Mouse (Mus musculus): Measurements from ENCODE around the gene Wdr20. TPM values are rescaled to one million over a fixed set of nuclear protein-coding genes. Genes with fewer than 3 reads are reported as not detected.

The Wdr20 gene
- polyA plus RNA-seq, 1 experiment from 2014 or later: 31.3 TPM

DNA sequence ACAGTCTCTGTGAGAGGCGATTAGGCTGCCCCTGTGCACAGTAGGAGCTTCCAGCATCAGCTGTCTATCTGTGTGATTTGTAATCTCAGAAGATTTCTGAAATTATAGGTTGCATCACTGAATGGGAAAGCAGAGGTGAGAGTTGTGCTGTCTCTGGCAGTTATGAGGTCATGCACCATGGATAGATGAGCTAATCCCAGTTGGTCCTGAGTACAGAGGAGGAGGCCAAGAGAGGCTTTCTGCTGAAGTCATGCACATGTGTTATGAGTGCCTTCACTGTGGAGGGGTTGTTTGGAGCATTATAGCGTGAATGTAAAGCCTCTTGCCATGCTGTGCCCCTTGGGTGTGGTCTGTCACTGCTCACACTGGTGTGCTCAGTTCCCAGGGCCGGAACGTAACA, 52.8 kb downstream of the Wdr20 start:
- H3K36me3 ChIP-seq: no peaks in the 10 kb centered on the region; the same call in 1 of the 2 replicates
- WGBS: 79% methylated on average over 4 of the region's 4 CpGs
- 0 out of 2 replicates have a peak, but pooled peaks cover 2% of the 10 kb centered on the region for H3K4me1 ChIP-seq
- no peak overlapping the region for H3K9ac ChIP-seq
- H3K4me3 ChIP-seq: no peak overlapping the region
- H3K27ac ChIP-seq: no peak overlapping the region
- no peak overlapping the region for H3K4me2 ChIP-seq (replicated peaks)
- H3K27me3 ChIP-seq: no peaks in the 10 kb centered on the region
- no peaks in the 10 kb centered on the region for H3K9me3 ChIP-seq (replicated peaks)
- no peak for ATAC-seq (ENCODE audit: low FRiP score)

DNA sequence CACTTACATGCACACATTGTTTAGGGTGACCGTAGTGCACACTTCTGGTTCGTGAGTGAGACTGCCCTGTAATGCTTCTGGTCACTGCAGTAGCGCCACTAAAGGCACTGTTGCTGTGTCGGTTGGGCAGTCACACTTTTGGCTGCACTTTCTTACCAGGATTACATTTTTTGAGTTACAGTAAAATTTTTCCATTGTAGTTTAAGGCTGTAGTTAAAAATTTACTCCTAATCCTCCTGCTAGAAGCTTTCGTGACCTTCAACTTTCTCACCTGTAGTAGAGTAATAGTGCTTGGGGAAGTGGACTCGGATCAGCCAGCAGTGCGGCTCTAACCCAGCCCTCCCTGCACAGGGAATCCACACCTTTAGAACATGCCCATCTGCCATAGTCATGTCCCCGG, 53.3 kb downstream of the Wdr20 start:
- ATAC-seq (ENCODE audit: low FRiP score): no peak
- Histone ChIP-seq H3K4me3 (no peak overlapping the region), H3K27ac (no peak overlapping the region), H3K27me3 (no peaks in the 10 kb centered on the region), H3K4me1 (0 out of 2 replicates have a peak, but pooled peaks cover 2% of the 10 kb centered on the region), H3K36me3 (no peaks in the 10 kb centered on the region), H3K4me2 (replicated peaks) (no peak overlapping the region), H3K9me3 (replicated peaks) (no peaks in the 10 kb centered on the region), H3K9ac (no peak overlapping the region)
- 98% methylated on average over 8 of the region's 8 CpGs for WGBS

DNA sequence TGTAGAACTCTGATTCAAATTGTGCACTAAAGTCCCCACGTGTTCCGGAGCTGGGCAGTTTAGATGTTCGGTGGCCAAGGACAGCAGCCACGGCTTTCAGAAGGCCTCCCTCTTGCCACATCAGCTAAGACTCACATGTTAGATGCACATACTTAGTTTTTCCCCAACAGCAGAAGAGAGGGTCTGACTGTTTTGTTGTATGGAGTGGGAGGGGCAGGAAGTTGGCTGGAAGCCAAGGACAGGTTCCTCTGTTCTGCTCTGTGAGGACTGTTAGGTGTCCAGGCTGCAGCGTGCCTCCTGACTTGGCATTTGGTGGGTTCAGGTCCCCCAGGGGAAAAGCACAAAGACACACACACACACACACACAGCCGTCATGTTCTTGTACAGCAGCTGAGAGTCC, 57.3 kb downstream of the Wdr20 start:
- Histone ChIP-seq H3K27me3 (no peaks in the 10 kb centered on the region), H3K4me2 (replicated peaks) (no peak overlapping the region), H3K9me3 (replicated peaks) (no peaks in the 10 kb centered on the region), H3K36me3 (peaks cover 10% of the 10 kb centered on the region; the same call in 1 of the 2 replicates), H3K9ac (no peak overlapping the region), H3K27ac (no peak overlapping the region), H3K4me3 (no peak overlapping the region), H3K4me1 (no peaks in the 10 kb centered on the region)
- 83% methylated on average over 6 of the region's 6 CpGs for WGBS
- no peak for ATAC-seq (ENCODE audit: low FRiP score)

DNA sequence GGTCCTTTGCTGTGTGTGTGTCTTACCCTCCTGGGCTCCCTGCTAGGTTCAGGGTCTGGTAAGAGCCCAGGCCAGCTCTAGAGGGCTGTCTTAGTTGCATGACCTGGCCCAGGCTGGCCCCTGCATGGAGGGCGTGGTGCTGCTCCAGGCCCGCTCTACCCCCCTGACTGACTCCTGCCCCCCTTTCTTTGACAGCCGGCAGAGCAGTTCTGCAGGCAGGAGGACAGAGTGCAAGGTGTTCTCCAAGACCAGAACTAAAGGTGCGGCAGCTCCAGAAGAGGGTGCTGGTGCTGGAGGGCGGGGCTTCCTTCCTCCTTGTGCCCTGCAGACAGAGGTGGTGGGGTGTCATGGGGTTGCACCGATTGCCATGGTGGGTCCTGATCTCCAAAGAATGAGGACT, 59.0 kb downstream of the Wdr20 start:
- H3K4me2 ChIP-seq (replicated peaks): no peak overlapping the region
- no peaks in the 10 kb centered on the region for H3K27me3 ChIP-seq
- peaks cover 16% of the 10 kb centered on the region for H3K36me3 ChIP-seq
- no peak for ATAC-seq (ENCODE audit: low FRiP score)
- no peak overlapping the region for H3K4me3 ChIP-seq
- H3K9me3 ChIP-seq (replicated peaks): no peaks in the 10 kb centered on the region
- WGBS: 79% methylated on average over 6 of the region's 6 CpGs
- no peak overlapping the region for H3K27ac ChIP-seq
- H3K4me1 ChIP-seq: no peaks in the 10 kb centered on the region
- H3K9ac ChIP-seq: no peak overlapping the region

DNA sequence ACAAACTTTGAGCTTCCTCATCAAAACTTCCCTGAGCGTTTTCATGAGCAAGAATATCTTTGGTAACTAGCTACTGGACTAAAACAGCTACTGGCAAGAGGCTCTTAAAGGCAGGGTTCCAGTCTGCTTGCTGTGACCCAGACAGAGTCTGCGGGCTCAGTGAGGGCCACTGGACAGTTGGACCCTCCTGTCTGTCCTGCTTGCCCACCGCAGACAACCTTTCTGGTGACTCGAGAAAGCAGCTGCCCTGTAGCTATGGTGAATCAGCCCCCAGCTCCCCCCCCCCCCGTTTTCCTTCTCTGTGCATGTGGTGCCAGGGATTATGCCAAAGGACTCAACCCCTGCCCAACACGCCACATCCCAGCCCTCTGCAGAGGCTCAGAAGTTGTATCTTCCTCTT, 59.5 kb downstream of the Wdr20 start:
- ATAC-seq (ENCODE audit: low FRiP score): no peak
- Histone ChIP-seq H3K27me3 (no peaks in the 10 kb centered on the region), H3K4me3 (no peak overlapping the region), H3K4me1 (no peaks in the 10 kb centered on the region), H3K9me3 (replicated peaks) (no peaks in the 10 kb centered on the region), H3K36me3 (peaks cover 19% of the 10 kb centered on the region), H3K27ac (no peak overlapping the region), H3K9ac (no peak overlapping the region), H3K4me2 (replicated peaks) (no peak overlapping the region)
- WGBS: 90% methylated on average over 6 of the region's 6 CpGs

DNA sequence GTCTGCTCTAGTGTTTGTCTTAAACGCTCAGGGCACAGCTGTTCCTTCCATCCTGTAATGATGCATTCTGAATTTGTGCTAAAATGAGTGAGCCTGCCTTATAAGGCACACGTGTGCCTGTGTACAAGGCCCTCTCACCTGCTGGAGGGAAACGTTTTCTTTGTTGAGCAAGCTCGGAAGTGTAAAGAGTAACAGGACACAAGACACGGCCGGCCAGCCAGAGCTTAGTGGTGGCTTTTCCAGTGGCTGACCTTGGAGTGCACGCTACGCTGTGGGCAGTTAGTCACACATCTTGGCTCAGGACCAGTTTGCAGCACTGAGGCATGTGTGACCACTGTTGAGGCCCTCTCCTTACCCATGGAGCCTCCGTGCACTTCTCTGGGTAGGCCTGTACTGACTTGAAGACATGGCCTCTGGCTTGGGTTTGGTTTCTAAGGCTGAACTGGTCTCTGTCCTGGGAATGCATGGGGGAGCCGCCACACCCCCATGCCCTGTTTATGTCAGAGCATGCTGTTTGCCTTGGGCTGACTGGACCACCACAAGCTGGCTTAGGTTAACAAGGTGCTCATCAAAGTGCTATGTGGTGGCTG, 60.2 kb downstream of the Wdr20 start:
- H3K4me1 ChIP-seq: no peaks in the 10 kb centered on the region
- peaks cover 19% of the 10 kb centered on the region for H3K36me3 ChIP-seq
- H3K9me3 ChIP-seq (replicated peaks): no peaks in the 10 kb centered on the region
- no peak overlapping the region for H3K9ac ChIP-seq
- ATAC-seq (ENCODE audit: low FRiP score): no peak
- no peak overlapping the region for H3K4me3 ChIP-seq
- H3K27me3 ChIP-seq: no peaks in the 10 kb centered on the region
- WGBS: 92% methylated on average over 10 of the region's 10 CpGs
- H3K27ac ChIP-seq: no peak overlapping the region
- no peak overlapping the region for H3K4me2 ChIP-seq (replicated peaks)

DNA sequence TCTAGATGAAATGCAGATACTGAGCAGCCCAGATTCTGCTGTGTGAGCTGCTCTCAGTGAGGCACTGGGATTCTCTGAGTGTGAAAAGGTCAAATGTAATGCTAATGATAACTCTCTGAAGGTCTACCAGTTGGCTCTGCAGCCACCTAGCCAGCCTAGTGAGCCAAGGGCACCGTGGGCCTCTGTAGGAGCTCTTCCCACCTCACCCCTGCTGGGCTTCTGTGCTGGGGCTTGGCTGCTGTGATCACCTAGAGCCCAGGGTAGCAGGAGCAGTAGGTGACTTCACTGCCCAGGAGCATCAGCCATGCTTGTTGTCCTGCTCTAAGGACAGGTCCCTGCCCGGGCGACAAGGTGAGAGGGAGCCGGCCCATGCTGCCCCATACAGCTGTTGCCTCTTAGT, 61.5 kb downstream of the Wdr20 start:
- Histone ChIP-seq H3K9ac (no peak overlapping the region), H3K27me3 (no peaks in the 10 kb centered on the region), H3K4me3 (no peak overlapping the region), H3K36me3 (peaks cover 19% of the 10 kb centered on the region), H3K9me3 (replicated peaks) (no peaks in the 10 kb centered on the region), H3K4me1 (peaks cover under 1% of the 10 kb centered on the region), H3K27ac (no peak overlapping the region), H3K4me2 (replicated peaks) (no peak overlapping the region)
- WGBS: 96% methylated on average over 4 of the region's 4 CpGs
- ATAC-seq (ENCODE audit: low FRiP score): no peak

DNA sequence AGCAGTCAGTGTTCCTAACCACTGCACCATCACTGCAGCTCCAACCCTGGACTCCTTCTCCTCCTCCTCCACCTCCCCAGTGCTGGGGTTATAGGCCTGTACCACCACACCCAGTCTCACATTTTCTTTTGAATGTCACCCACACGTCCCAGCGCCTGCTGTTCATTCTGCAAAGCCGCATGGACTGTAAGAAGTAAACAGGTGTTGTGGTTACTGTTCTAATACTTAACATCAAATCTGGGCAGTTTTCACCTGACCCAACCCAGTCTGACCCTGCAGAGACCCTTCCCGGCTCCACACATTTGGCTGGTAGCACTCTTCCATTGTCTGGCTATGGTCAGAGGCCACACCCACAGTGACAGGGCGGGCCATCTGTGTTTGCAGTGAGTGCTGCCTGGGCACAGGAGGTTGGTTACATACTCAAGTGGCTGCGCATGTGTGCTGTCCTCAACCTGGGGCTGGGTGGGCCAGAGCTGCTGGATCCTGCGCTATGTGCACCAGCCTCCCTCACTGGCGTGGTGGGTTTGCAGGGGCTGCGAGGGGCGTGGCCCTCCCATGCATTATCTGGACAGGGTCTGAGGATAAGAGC, 64.2 kb downstream of the Wdr20 start:
- Histone ChIP-seq H3K9me3 (replicated peaks) (no peaks in the 10 kb centered on the region), H3K27ac (no peak overlapping the region), H3K4me1 (peaks cover 10% of the 10 kb centered on the region), H3K27me3 (no peaks in the 10 kb centered on the region), H3K36me3 (peaks cover 35% of the 10 kb centered on the region), H3K9ac (0 out of 2 replicates have a peak overlapping the region, but pooled peaks have one; percentile 23), H3K4me2 (replicated peaks) (no peak overlapping the region), H3K4me3 (no peak overlapping the region)
- 85% methylated on average over 10 of the region's 10 CpGs for WGBS
- ATAC-seq (ENCODE audit: low FRiP score): no peak

DNA sequence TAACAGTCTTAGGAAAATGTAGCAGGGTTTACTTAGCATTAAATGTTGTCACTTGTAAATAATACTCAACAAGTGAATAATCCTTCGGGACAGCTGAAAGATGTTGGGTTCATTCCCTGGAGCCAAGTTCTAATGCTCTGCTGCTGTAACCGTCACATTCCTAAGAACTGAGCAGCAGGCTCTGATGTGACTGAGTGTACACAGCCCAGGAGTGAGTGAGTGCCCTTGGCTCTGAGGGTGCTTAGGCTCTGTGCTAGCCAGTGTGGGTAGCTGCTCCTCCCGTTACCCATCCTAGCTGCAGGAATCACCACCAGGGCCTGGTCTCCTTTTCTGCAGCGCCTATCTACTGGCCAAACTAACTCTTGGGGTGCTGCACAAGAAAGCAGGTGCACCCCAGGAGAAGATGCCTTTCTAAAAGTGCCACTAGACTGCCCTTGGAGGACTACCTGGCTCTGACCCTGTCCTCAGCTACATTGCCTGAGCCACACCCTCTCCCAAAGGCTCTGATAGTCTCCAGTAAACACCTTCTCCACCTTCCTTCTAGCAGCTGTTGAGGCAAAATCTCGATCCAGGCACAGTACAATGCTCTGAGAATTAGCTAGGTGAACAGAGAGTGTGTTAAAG, 65.0 kb downstream of the Wdr20 start:
- Histone ChIP-seq H3K4me3 (no peak overlapping the region), H3K27me3 (no peaks in the 10 kb centered on the region), H3K9me3 (replicated peaks) (no peaks in the 10 kb centered on the region), H3K27ac (no peak overlapping the region), H3K9ac (no peak overlapping the region), H3K4me2 (replicated peaks) (no peak overlapping the region), H3K4me1 (peaks cover 10% of the 10 kb centered on the region), H3K36me3 (peaks cover 41% of the 10 kb centered on the region)
- WGBS: 87% methylated on average over 5 of the region's 5 CpGs
- ATAC-seq (ENCODE audit: low FRiP score): no peak

DNA sequence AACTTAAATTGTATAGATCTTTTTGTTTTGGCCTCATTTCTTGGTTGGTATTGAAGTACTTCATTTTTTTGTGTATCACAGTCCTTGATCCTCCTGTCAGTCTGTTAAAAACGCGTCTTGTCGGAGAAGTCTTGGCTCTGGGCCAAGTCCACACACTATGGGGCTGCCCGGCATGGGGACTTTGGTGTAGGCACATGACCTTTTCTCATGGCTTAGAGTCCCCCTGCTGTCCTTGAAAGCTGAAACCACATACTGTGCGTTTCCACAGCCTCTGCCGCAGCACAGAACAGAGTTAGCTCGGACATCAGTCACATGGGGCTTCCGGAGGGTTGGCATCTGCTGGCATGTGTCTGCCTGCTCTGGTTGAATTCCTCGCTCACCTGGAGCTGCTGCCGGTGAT, 66.5 kb downstream of the Wdr20 start:
- H3K9me3 ChIP-seq (replicated peaks): no peaks in the 10 kb centered on the region
- H3K9ac ChIP-seq: no peak overlapping the region
- 25% methylated on average over 10 of the region's 10 CpGs for WGBS
- no peak overlapping the region for H3K27ac ChIP-seq
- H3K4me2 ChIP-seq (replicated peaks): no peak overlapping the region
- H3K27me3 ChIP-seq: no peaks in the 10 kb centered on the region
- peak; percentile 56 for ATAC-seq (ENCODE audit: low FRiP score)
- H3K4me1 ChIP-seq: peaks cover 10% of the 10 kb centered on the region
- no peak overlapping the region for H3K4me3 ChIP-seq
- H3K36me3 ChIP-seq: peaks cover 38% of the 10 kb centered on the region

DNA sequence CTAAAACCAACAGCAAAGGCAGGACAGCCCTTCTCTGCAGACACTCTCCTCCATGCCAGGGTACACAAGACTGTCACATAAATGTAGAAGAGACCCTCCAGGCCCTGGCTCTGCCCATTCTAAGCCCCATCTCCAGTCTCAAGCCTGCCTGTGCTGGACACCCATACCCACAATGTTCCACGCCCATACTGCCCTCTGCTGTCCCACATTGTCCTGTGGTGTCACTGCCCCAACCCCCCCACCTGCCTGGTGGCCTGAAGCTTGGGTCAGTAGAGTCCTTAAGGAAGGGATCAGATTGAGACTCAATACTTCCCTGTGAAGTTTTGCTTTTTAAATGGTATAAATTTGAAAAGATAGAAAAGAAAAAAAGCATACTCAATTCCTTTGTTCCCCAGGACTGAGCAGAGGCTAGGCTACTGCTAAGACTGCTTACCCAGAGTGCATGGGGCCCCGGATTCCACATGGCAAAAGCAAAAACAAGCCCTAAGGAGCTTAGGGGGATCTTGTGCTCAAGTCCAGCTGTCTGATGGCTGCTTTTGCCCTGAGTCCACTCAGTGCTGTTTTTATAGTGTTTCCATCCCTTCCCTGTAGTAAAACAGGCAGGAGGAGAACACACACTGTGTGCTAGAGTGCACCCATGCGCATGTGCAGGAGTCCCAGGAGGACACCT, 68.7 kb downstream of the Wdr20 start:
- no peak overlapping the region; the same call in 1 of the 2 replicates for H3K9ac ChIP-seq
- H3K36me3 ChIP-seq: peaks cover 43% of the 10 kb centered on the region
- H3K9me3 ChIP-seq (replicated peaks): no peaks in the 10 kb centered on the region
- H3K4me1 ChIP-seq: peaks cover 10% of the 10 kb centered on the region
- 63% methylated on average over 3 of the region's 3 CpGs for WGBS
- ATAC-seq (ENCODE audit: low FRiP score): no peak
- H3K4me3 ChIP-seq: no peak overlapping the region
- H3K4me2 ChIP-seq (replicated peaks): no peak overlapping the region
- no peaks in the 10 kb centered on the region for H3K27me3 ChIP-seq
- H3K27ac ChIP-seq: no peak overlapping the region

DNA sequence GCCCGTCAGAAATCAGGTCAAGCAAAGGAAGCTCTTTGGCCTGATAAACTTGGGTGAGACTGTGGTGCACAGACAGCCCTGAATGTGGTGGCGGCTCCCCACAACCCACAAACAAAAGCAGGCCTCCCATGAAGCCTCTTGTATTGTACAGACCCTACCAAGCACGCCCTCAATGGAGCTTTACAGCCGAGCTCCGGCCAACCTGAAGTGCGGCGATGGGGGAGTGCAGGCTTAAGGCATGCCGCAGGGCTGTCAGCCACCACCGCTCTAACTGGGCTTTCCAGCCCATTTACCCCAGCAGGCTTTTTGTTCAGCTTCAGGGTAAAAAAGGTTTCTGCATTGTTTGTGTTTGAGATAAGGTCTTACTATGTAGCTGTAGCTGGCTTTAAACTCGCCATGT, 70.7 kb downstream of the Wdr20 start:
- peaks cover 54% of the 10 kb centered on the region for H3K36me3 ChIP-seq
- H3K27ac ChIP-seq: no peak overlapping the region
- H3K9ac ChIP-seq: no peak overlapping the region
- H3K4me2 ChIP-seq (replicated peaks): no peak overlapping the region
- no peaks in the 10 kb centered on the region for H3K9me3 ChIP-seq (replicated peaks)
- H3K27me3 ChIP-seq: no peaks in the 10 kb centered on the region
- H3K4me1 ChIP-seq: peaks cover 10% of the 10 kb centered on the region
- 32% methylated on average over 10 of the region's 10 CpGs for WGBS
- no peak overlapping the region for H3K4me3 ChIP-seq
- ATAC-seq (ENCODE audit: low FRiP score): no peak
